Comparison of ENCODE assay signal across 9 mouse cellular contexts in genomic region chr2:165868522-165869175, GRCm38 (mm10). TPM values are rescaled to one million over a fixed set of nuclear protein-coding genes. Genes with fewer than 3 reads are reported as not detected.
DNase-seq lines count a peak whose midpoint lies in the region; ATAC-seq lines count a peak whose summit lies in the region.
"Had no signal": no experiment of that assay in that cellular context is flagged by ENCODE, and none has a peak within 500 bp of the region (broad histone marks: within the 10 kb centered on the region; RNA-seq: fewer than 3 reads in every experiment).

No protein-coding gene starts in this region.

- no peaks in the 10 kb centered on the region for H3K27me3 ChIP-seq in embryonic facial prominence, embryonic 10.5 days (replicated peaks; ENCODE audit: low read depth, poor library complexity, severe bottlenecking)
- H3K27me3 ChIP-seq in hindbrain, embryonic 13.5 days = no peaks in the 10 kb centered on the region
- no peaks in the 10 kb centered on the region for H3K27me3 ChIP-seq in liver, embryonic 15.5 days
- no peaks in the 10 kb centered on the region for H3K27me3 ChIP-seq in neural tube, embryonic 15.5 days (replicated peaks)

- H3K27ac ChIP-seq in embryonic facial prominence, embryonic 10.5 days (replicated peaks) = peak overlapping the region; percentile 73
- H3K27ac ChIP-seq in hindbrain, embryonic 13.5 days = peak overlapping the region; percentile 92
- peak overlapping the region; percentile 45; the same call in 1 of the 2 replicates for H3K27ac ChIP-seq in liver, embryonic 15.5 days (replicated peaks)
- peak overlapping the region; percentile 78 for H3K27ac ChIP-seq in neural tube, embryonic 15.5 days (replicated peaks)
- H3K27ac ChIP-seq: macrophage had no signal

- peak; percentile 88 for DNase-seq in MN1 (ENCODE audit: low spot score)
- peak; percentile 46 for DNase-seq in embryonic facial prominence, embryonic 10.5 days (ENCODE audit: low spot score)
- no peak for DNase-seq in layer of hippocampus, adult 9-10 months (ENCODE audit: low spot score)
- no peak for DNase-seq in adrenal gland, adult 8-10 months

- H3K36me3 ChIP-seq in embryonic facial prominence, embryonic 10.5 days (replicated peaks) = peaks cover 76% of the 10 kb centered on the region
- H3K36me3 ChIP-seq in hindbrain, embryonic 13.5 days = peaks cover 28% of the 10 kb centered on the region
- H3K36me3 ChIP-seq in liver, embryonic 15.5 days (replicated peaks) = peaks cover 88% of the 10 kb centered on the region
- peaks cover 4% of the 10 kb centered on the region for H3K36me3 ChIP-seq in neural tube, embryonic 15.5 days

- no peak overlapping the region for H3K4me3 ChIP-seq in embryonic facial prominence, embryonic 10.5 days
- no peak overlapping the region for H3K4me3 ChIP-seq in hindbrain, embryonic 13.5 days
- no peak overlapping the region for H3K4me3 ChIP-seq in liver, embryonic 15.5 days (replicated peaks)
- H3K4me3 ChIP-seq in neural tube, embryonic 15.5 days (replicated peaks) = no peak overlapping the region

- H3K9ac ChIP-seq in hindbrain, embryonic 13.5 days = no peak overlapping the region; the same call in 1 of the 2 replicates
- H3K9ac ChIP-seq in liver, embryonic 15.5 days = no peak overlapping the region
- no peak overlapping the region for H3K9ac ChIP-seq in neural tube, embryonic 15.5 days (replicated peaks)

- no peak overlapping the region for H3K4me2 ChIP-seq in hindbrain, embryonic 13.5 days
- H3K4me2 ChIP-seq in liver, embryonic 15.5 days = no peak overlapping the region
- H3K4me2 ChIP-seq in neural tube, embryonic 15.5 days = no peak overlapping the region

- 73% methylated on average over 8 of the region's 8 CpGs for WGBS in embryonic facial prominence, embryonic 10.5 days
- WGBS in hindbrain, embryonic 13.5 days = 56% methylated on average over 8 of the region's 8 CpGs
- WGBS in liver, embryonic 15.5 days (ENCODE audit: insufficient replicate concordance) = 58% methylated on average over 8 of the region's 8 CpGs
- 47% methylated on average over 8 of the region's 8 CpGs for WGBS in neural tube, embryonic 15.5 days

- no peak for ATAC-seq in hindbrain, embryonic 13.5 days (ENCODE audit: low FRiP score)
- ATAC-seq in liver, embryonic 15.5 days (ENCODE audit: insufficient read depth) = no peak
- ATAC-seq in neural tube, embryonic 15.5 days (ENCODE audit: low FRiP score) = no peak
- ATAC-seq in frontal cortex, adult (ENCODE audit: low TSS enrichment) = no peak

- H3K9me3 ChIP-seq in embryonic facial prominence, embryonic 10.5 days = no peaks in the 10 kb centered on the region
- H3K9me3 ChIP-seq in hindbrain, embryonic 13.5 days = no peaks in the 10 kb centered on the region
- H3K9me3 ChIP-seq in liver, embryonic 15.5 days (replicated peaks) = no peaks in the 10 kb centered on the region
- H3K9me3 ChIP-seq in neural tube, embryonic 15.5 days (replicated peaks) = no peaks in the 10 kb centered on the region

- H3K4me1 ChIP-seq in embryonic facial prominence, embryonic 10.5 days = peaks cover 72% of the 10 kb centered on the region
- peaks cover 88% of the 10 kb centered on the region for H3K4me1 ChIP-seq in hindbrain, embryonic 13.5 days (replicated peaks)
- peaks cover 61% of the 10 kb centered on the region for H3K4me1 ChIP-seq in liver, embryonic 15.5 days (replicated peaks)
- peaks cover 77% of the 10 kb centered on the region for H3K4me1 ChIP-seq in neural tube, embryonic 15.5 days

RNA-seq across cellular contexts. Expression of gene Zmynd8, which starts 30.2 kb away (rescaled TPM):
- polyA plus RNA-seq in embryonic facial prominence, embryonic 10.5 days (2016; fragmentation: Nextera tagmentation; extraction: Ambion mirVana) = 68.1 and 69.9 TPM in 2 replicates
- 82.2 and 86.6 TPM in 2 replicates for polyA plus RNA-seq in hindbrain, embryonic 13.5 days (2015; fragmentation: Nextera tagmentation; extraction: Ambion mirVana)
- 19.1 and 24.6 TPM in 2 replicates for polyA plus RNA-seq in liver, embryonic 15.5 days (2015; fragmentation: Nextera tagmentation; extraction: Ambion mirVana)
- 79.3 and 79.5 TPM in 2 replicates for polyA plus RNA-seq in neural tube, embryonic 15.5 days (2015; fragmentation: Nextera tagmentation; extraction: Ambion mirVana)
- total RNA-seq in adrenal gland, adult 8-10 months (2022) = 10 to 100 TPM; 51.7 to 94.5 (median 70.6) TPM

Comparison
In these comparisons a context has a peak if more than half of its experiments do, and no peak if none do; other contexts are left out.
1. DNase-seq: peak in MN1 (single experiment) and embryonic facial prominence, embryonic 10.5 days (single experiment); none in layer of hippocampus, adult 9-10 months (single experiment) and adrenal gland, adult 8-10 months (single experiment).
2. Peak in every context shown above with its lines, with median percentiles within 50 percentile points of each other: H3K27ac ChIP-seq.